Mouse (Mus musculus) spleen, adult 18-20 months (tissue): Measurements from ENCODE around the gene Tspan12.
"Not testable (repeated sequence)": the region's sequence is repeated elsewhere in the genome, so short reads cannot be mapped to it uniquely, and the experiment has no call there.

ENCODE experiments used
- DNase-seq, 2 experiments: peaks; one replicate each; pipeline ENCODE4 v3.0.0; 2022; ENCODE audit warnings: mixed read lengths in 2 of 2

The Tspan12 gene

GRCm38 (mm10) chr6:21823694-21824093 is 28.6 kb downstream of the Tspan12 start:
- DNase-seq: no peak

- DNase-seq: no peak
These were observed 29.0 kb downstream of the Tspan12 start for GRCm38 (mm10) chr6:21823281-21823680.

- no peak for DNase-seq
These were observed 29.6 kb downstream of the Tspan12 start for GRCm38 (mm10) chr6:21822721-21823134.

DNA sequence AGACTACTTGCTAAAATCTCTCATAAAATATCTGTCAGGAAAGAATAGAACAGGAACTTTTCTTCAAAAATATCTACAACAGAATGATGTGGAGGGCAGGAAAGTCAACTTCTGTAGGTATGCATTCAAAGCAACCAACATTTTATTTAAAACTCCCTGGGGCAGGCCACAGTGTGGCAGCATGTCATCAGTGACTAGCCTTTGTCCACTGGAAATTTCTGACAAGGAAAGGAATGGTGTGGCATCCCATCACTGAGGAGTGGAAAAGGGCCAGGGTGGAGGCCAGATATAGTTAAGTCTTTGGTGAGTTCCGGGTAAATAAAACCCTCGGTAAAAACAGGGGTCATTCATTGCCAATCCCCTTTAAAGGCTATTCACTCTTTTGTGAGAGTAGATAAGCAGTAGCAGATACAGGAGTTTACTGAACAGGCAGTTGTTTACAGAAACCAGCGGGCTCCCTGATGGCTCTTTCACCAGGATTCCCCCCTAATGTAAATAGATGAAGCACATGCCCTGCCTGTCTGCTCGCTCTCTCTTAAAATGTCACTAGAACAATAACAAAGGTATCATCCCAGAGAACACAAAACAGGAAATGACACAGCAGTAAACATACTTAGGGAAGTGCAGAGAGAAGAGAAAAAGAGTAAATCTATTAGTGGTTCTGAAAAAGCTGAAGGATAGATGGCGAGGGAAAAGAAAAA is 34.1 kb downstream of the Tspan12 start:
- no peak for DNase-seq

DNA sequence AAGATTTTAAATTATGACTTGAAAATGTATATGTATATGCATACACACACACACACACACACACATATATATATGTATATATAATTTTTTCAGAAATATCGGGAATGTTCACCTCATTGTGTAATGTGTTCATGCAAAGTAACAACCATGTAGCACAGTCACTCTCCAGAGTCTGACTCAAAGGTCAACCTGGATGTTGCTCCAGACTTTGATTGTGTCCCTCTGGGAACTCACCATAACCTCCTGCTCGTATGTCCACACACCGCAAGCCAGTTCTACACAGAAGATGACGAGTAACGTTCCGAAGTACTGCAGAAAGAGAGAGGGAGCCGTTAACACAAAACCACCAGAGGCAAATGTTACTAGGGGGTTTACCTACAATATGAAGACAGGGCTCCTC is 46.3 kb downstream of the Tspan12 start:
- DNase-seq: no peak

DNA sequence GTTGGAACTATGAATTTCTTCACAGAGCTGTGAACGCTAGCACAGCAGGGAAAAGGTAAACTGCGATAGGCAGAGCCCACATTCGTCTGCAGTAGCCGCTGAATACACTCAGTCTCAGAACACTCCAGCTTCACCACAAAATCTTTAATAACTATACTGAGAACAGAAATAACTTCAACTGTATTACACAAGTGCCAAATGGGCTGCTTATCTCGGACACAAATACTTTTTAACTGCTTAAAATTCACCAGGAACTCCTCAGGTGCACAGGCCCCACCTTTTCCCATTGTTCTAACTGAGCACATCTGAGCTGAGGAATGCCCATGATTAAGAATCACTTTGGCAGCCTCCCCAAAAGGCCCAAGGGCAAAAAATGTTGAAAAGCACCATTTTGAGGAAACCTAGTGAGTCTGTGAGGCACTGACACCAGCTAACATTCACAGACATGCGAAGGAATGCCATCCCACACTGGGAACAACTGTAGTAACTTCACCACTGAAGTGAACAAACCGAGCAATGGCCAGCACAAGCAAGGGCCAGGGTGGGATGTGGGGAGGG is 47.2 kb downstream of the Tspan12 start:
- DNase-seq: no peak

DNA sequence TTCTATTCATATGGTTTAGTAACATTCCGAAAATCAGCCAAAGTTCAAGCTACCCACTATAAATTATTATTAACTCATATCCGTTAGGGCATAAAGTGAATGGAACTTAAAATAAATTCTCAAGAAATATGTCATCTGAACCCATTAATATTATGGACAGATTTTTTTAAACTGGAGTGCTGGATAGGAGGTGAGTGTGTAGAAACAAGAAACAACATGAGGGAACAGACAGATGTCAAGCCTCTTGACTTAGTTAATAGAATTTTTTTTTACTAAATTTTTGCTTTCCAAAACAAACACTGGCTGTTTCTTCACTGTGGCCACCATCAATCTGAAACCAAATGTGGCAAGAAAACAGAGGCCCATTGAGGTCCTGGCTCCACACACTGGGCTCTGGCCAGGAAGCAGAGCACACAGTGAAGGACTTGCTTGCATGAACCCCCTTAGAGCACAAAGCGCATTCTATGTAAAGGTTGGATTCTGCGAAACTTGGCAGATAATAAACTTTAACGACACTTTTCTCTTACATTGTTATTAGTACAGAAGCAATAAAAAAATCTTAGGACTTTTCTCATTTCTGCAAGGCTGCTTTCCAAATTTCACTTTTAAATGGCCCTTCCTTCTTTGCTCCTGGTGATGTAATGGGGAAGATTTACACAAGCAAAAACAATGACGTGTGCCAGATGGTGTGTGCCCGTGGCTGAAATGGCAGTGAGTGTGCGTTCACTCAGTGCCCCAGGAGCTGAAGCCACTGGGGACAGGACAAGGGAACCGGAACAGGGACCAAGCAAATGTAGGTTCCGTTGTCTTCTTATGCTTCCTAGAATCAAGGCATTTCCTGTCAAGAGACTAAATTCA is 48.6 kb downstream of the Tspan12 start:
- DNase-seq: no peak

- no peak for DNase-seq
These were observed 53.7 kb downstream of the Tspan12 start for GRCm38 (mm10) chr6:21798581-21798980.

GRCm38 (mm10) chr6:21797087-21797486 is 55.2 kb downstream of the Tspan12 start:
- DNase-seq: no peak

DNA sequence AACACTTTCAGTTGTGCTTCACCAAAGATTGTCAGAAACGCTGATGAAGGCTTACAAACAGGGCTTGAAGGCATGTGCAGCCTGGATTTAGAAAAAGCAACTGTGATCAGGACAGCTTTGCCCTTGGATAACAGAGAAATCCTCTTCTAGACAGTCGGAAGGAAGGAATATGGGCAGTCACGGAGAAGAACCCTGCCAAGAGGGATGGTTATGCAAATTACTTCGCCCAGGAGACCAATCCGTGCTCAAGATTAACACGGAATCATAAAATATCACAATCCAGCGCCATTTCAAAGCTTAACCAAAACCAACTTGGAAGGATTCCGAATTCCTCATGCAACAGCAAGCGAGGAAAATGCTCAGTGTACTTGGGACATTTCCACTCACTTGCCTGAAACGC is 55.9 kb downstream of the Tspan12 start:
- DNase-seq: no peak

- no peak for DNase-seq
These were observed 56.9 kb downstream of the Tspan12 start for GRCm38 (mm10) chr6:21795410-21795809.

DNA sequence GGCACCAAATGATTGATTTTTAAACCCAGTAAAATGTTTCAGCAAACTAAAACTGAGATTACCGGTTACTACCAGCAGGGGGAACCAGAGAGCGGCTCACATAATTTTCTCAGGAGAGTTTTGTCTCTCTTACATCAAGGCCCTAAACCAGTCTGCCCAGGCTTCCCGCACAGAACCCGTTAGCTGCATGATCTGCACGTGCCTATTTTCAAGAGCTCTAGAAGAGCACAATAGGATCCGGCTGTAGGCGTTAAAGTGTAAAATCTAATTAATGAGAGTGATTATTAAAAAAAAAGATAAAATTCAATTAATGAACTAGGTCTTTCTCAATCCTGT is 57.3 kb downstream of the Tspan12 start:
- DNase-seq: peak in 1 of 2 experiments; percentile 44

DNA sequence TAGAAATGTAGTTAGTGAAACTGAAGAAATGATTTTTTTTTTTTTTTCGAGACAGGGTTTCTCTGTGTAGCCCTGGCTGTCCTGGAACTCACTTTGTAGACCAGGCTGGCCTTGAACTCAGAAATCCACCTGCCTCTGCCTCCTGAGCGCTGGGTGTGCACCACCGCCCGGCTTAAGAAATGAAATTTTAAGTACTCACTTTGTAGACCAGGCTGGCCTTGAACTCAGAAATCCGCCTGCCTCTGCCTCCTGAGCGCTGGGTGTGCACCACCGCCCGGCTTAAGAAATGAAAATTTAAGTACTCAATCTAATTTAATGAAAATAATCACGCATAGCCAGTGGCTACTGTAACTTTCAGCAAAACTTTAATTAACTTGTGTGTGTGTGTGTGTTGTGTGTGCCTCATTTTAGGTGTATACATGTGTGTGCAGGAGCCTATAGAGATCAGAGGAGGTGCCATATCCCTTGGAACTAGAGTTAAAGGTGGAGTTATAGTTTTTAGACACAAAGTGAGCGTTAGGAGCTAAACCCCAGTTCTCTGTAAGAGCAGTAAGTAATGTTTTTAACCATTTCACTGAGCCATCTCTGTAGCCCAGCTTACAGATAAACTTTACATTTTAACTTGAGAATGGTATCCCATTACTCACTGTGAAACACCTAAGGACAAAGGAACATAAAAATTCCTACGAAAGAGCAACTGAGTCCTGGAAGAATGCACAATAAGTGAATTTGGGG is 57.8 kb downstream of the Tspan12 start:
- DNase-seq: no peak

DNA sequence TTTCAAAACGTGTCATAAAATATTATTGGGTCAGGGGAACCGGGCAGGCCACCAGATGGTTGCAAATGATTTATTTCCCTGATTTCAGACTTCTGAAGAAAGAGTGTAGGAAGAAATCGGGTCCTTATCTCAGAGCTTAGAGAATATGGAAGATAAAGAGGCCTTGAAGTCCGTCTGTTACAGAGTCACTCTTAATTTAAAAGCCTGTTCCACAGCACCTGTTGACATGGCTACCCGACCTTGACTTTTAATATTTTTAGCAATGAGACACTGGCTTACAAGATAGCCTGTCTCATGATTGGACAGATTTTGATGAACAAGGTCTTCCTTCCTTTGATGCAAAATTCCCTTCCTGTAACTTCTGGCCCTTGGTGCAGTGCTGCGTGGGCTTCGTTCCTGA is 61.0 kb downstream of the Tspan12 start:
- DNase-seq: no peak

DNA sequence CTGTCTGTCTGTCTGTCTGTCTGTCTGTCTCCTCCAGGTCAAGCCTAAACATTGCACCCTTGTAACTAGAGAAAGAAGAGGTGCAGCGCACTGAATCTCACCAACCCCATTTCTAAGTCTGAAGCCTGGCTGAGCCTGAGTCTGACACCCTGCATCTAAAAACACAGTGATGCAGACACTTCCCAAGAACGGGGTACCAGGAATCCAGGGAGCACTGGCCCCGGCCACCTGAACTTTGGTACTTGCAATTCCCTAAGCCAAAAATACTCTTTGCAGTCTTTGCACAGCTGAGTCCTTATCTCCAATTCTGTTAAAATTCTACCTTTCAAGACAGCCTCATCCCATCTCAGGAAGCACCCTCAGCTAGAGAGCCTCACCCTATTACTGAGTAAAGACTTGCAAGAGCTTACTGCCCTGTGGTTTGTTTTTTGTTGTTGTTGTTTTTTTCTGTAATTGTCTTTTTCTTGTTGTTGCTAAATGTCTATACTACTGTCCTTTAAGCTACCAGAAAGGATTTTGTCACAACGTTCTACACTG is 61.7 kb downstream of the Tspan12 start:
- no peak for DNase-seq

GRCm38 (mm10) chr6:21790036-21790435 is 62.3 kb downstream of the Tspan12 start:
- no peak for DNase-seq

GRCm38 (mm10) chr6:21789582-21789981 is 62.7 kb downstream of the Tspan12 start:
- DNase-seq: not testable (repeated sequence)

DNA sequence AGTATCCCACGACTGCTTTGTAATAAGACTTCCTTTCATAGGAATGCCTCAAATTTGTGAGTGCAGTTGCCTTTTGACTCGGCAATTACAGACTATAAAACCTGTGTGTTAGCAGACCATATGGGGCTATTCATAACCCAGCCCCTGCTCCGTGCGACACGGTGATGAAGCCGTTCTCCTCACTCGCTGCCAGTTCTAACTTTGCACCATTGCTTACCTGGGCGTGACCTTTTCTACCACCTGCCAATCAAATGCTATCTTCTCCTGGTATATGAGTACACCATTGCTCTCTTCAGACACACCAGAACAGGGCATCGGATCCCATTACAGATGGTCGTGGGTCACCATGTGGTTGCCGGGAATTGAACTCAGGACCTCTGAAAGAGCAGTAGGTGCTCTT is 64.6 kb downstream of the Tspan12 start:
- no peak for DNase-seq

- no peak for DNase-seq
These were observed 65.0 kb downstream of the Tspan12 start for GRCm38 (mm10) chr6:21787274-21787673.

DNA sequence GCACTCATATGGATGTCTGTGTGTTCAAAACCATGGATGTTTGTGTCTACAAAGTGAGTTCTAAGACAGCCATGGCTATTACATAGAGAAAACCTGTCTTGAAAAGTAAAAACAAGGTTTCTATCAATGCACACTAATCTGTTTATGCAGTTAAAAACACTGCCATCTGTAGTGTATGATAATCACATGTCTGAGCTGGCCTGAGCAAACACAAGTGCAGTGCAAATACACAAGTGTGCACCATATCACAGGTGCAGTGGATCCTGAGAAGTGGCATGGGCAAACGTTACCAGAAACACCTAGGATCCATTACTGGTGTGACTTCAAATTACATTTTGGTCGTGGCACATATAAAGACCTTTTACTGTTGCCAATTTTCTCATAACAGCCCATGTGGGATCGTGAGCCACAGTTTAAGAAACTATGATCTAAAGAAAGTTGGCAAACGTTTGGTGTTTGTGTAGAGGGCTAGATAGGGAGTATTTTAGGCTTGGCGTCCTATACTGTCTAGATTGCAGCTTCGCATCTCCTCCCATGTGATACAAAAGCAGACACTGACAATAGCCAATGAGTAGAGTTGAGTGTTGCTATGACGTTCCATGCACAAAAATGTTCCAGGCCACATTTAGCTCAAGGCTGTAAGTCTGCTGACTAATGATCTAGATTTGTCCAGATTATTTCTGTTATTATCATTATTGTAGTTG is 78.0 kb downstream of the Tspan12 start:
- no peak for DNase-seq

- DNase-seq: no peak
These were observed 82.9 kb downstream of the Tspan12 start for GRCm38 (mm10) chr6:21769447-21769809.

DNA sequence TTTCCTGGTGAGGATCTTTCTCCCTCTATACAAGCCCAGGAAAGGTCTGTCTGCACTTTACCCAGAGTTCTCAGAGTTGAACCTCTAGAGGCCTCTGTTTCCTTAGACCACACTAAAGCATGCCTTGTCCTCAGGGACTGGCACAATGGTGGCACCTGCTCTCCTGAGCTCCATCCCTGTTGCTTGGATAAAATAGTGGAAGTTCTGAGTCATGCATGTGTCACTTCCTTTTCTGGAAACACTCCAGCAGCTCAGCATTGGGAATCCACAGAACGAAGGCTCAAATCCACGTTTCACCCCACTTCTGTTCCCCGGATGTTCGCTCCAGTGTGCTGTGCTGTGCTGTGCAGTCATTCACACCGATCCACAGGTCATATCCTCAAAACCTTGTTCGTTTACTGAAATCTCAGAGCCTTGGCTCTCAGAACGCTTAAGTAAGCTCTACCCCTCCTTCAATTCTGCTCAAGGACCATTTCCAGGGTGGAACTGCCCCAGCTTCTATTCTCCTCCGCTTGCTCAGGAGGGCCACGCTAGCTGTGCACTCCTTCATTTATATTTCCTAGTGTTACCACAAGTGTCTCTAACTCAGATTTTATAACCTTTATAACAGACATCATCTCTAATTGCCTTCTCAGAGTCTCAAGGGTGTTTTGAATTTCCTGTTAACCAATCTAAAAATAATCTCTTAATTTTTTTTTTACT is 83.4 kb downstream of the Tspan12 start:
- DNase-seq: no peak
